Mouse (Mus musculus): ENCODE results near the gene Spen. TPM values are rescaled to one million over a fixed set of nuclear protein-coding genes. Genes with fewer than 3 reads are reported as not detected.

Spen gene
- polyA plus RNA-seq (2011; ENCODE audit: insufficient read depth, insufficient read length, low read depth, missing spikeins): 39.6 and 46.9 TPM in 2 replicates

DNA sequence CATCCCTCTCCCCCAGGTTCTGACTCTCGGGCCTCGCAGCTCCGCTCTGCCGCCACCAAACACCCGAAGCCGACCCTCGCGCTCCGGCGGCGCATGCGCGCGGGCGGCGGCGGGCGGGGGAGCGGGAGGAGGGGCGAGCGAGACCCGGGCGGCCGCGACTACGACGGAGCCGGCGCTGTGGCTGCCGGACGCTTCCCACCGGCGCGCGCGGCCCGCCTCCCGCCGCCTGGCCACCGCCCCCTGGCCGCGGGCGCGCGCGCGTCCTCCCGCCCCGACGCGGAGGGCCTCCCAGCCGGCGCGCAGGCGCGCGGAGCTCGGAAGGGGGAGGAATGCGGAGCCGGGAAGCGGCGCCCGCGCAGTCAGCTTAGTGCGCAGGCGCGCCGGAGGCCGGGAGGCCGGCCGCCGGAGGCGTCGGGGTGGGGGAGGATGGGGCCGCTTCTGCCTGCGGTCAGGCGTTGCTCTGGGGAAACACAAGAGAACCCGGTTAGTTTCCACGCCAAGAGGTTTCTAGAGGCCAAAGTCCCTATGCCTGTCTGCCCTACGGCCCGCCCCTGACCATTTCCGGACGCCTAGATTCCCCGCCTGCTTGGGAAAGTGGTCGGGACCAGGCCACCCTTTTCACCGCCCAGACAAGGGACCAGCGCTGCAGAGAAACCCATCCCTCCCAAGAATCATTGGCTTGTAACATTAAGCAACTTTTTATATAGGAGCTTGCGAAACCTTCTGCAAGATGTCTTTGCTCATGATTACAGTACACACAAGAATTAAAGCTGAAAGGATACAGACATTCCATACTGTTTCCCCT, at the start of gene Spen:
Gene Spen, minus strand, starts transcription at position 190 of the 805 bp plus-strand sequence.
- TF ChIP-seq POLR2A (IDR thresholded peaks at IDR 0.05; ENCODE audit: insufficient read depth, low read length): no peak
- TF ChIP-seq EP300 (IDR thresholded peaks at IDR 0.05; ENCODE audit: insufficient read depth, low read depth, low read length): no peak
- TF ChIP-seq CTCF (IDR thresholded peaks at IDR 0.05; ENCODE audit: low read depth, low read length): no peak
- Histone ChIP-seq H3K27ac (ENCODE audit: insufficient read depth, low read length) (peak within 1 kb of the TSS; percentile 46; the same call in 1 of the 2 replicates), H3K9me3 (replicated peaks; ENCODE audit: control insufficient read depth, insufficient read depth, low read length, poor library complexity, severe bottlenecking) (no peaks in the 10 kb centered on the region), H3K4me1 (ENCODE audit: control insufficient read depth, insufficient read depth, low read length) (no peaks in the 10 kb centered on the region), H3K9ac (ENCODE audit: low read depth, poor library complexity, severe bottlenecking) (peak within 1 kb of the TSS; percentile 92), H3K27me3 (ENCODE audit: control insufficient read depth, insufficient read depth, low read length, poor library complexity, severe bottlenecking) (no peaks in the 10 kb centered on the region), H3K4me3 (ENCODE audit: low read depth, low read length) (peak within 1 kb of the TSS; percentile 91), H3K36me3 (ENCODE audit: control insufficient read depth, insufficient read depth, low read length, poor library complexity, severe bottlenecking) (no peaks in the 10 kb centered on the region)

DNA sequence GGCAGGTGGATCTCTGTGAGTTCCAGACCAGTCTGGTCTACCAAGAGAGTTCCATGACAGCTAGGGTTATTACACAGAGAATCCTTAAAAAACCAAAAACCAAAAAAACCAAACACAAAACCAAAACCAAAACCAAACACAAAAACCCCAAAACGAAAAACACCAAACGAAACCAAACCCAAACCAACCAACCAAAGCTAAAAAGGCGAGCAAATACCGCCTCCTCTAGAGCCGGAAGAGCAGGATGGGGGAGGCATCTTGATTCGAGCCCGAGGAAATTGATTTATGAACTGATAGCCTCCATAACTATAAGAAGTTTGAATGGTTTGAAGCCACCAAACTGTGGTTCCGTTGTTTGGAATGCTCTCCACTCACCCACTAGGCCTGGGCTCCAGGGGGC, 45.5 kb upstream of the Spen start:
- Histone ChIP-seq H3K4me1 (ENCODE audit: control insufficient read depth, insufficient read depth, low read length) (no peaks in the 10 kb centered on the region), H3K36me3 (ENCODE audit: control insufficient read depth, insufficient read depth, low read length, poor library complexity, severe bottlenecking) (peaks cover 63% of the 10 kb centered on the region), H3K27ac (ENCODE audit: insufficient read depth, low read length) (no peak overlapping the region), H3K9me3 (replicated peaks; ENCODE audit: control insufficient read depth, insufficient read depth, low read length, poor library complexity, severe bottlenecking) (no peaks in the 10 kb centered on the region), H3K4me3 (ENCODE audit: low read depth, low read length) (no peak overlapping the region), H3K9ac (ENCODE audit: low read depth, poor library complexity, severe bottlenecking) (no peak overlapping the region), H3K27me3 (ENCODE audit: control insufficient read depth, insufficient read depth, low read length, poor library complexity, severe bottlenecking) (no peaks in the 10 kb centered on the region)
- no peak for TF ChIP-seq CTCF (IDR thresholded peaks at IDR 0.05; ENCODE audit: low read depth, low read length)
- TF ChIP-seq POLR2A (IDR thresholded peaks at IDR 0.05; ENCODE audit: insufficient read depth, low read length): no peak
- TF ChIP-seq EP300 (IDR thresholded peaks at IDR 0.05; ENCODE audit: insufficient read depth, low read depth, low read length): no peak

DNA sequence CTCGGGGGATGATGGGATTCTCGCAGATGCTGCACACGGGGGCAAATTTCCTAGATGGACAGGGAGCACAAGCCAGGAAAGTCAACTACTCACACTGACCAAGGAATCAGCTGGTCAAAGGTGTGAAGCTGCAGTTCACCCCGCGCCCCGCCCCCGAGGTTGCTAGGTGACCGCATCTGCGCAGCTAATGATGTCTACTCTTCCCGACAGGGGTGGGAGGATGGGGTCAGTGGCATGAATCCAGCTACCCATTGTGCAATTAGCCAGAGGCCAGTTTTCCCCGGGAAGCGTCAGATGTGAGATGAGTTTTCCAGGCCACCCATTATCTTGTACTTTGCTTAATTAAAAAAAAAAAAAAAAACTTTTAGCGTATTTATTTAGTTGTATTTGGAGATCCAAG, 42.7 kb upstream of the Spen start:
- no peak for TF ChIP-seq EP300 (IDR thresholded peaks at IDR 0.05; ENCODE audit: insufficient read depth, low read depth, low read length)
- no peak for TF ChIP-seq POLR2A (IDR thresholded peaks at IDR 0.05; ENCODE audit: insufficient read depth, low read length)
- TF ChIP-seq CTCF (IDR thresholded peaks at IDR 0.05; ENCODE audit: low read depth, low read length): no peak
- H3K27me3 ChIP-seq (ENCODE audit: control insufficient read depth, insufficient read depth, low read length, poor library complexity, severe bottlenecking): no peaks in the 10 kb centered on the region
- no peak overlapping the region for H3K9ac ChIP-seq (ENCODE audit: low read depth, poor library complexity, severe bottlenecking)
- no peaks in the 10 kb centered on the region for H3K4me1 ChIP-seq (ENCODE audit: control insufficient read depth, insufficient read depth, low read length)
- H3K27ac ChIP-seq (ENCODE audit: insufficient read depth, low read length): no peak overlapping the region
- no peaks in the 10 kb centered on the region for H3K9me3 ChIP-seq (replicated peaks; ENCODE audit: control insufficient read depth, insufficient read depth, low read length, poor library complexity, severe bottlenecking)
- no peak overlapping the region for H3K4me3 ChIP-seq (ENCODE audit: low read depth, low read length)
- H3K36me3 ChIP-seq (ENCODE audit: control insufficient read depth, insufficient read depth, low read length, poor library complexity, severe bottlenecking): peaks cover 55% of the 10 kb centered on the region

DNA sequence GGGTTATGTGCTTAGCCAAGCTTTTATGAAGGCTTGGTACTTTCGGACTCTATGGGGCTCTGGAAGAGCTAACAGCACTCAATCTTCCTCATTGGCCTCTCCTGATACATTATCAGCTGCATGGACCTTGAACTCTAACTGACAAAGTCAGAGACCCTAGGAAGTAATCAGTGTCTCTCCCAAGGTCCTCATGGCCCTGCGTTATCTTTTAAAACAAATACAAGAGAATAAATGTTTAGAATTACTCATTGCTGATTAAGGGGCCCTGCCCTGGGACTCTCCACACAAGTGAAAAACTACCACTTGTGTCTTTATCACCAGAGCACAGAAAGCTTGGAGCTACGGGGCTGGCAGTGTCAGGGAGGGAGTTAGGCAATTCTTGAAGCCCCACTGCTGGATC, 40.4 kb upstream of the Spen start:
- H3K4me1 ChIP-seq (ENCODE audit: control insufficient read depth, insufficient read depth, low read length): peaks cover under 1% of the 10 kb centered on the region
- H3K27me3 ChIP-seq (ENCODE audit: control insufficient read depth, insufficient read depth, low read length, poor library complexity, severe bottlenecking): no peaks in the 10 kb centered on the region
- no peak overlapping the region for H3K9ac ChIP-seq (ENCODE audit: low read depth, poor library complexity, severe bottlenecking)
- no peak overlapping the region for H3K4me3 ChIP-seq (ENCODE audit: low read depth, low read length)
- H3K9me3 ChIP-seq (replicated peaks; ENCODE audit: control insufficient read depth, insufficient read depth, low read length, poor library complexity, severe bottlenecking): no peaks in the 10 kb centered on the region
- peaks cover 47% of the 10 kb centered on the region for H3K36me3 ChIP-seq (ENCODE audit: control insufficient read depth, insufficient read depth, low read length, poor library complexity, severe bottlenecking)
- H3K27ac ChIP-seq (ENCODE audit: insufficient read depth, low read length): no peak overlapping the region
- no peak for TF ChIP-seq POLR2A (IDR thresholded peaks at IDR 0.05; ENCODE audit: insufficient read depth, low read length)
- TF ChIP-seq EP300 (IDR thresholded peaks at IDR 0.05; ENCODE audit: insufficient read depth, low read depth, low read length): no peak

DNA sequence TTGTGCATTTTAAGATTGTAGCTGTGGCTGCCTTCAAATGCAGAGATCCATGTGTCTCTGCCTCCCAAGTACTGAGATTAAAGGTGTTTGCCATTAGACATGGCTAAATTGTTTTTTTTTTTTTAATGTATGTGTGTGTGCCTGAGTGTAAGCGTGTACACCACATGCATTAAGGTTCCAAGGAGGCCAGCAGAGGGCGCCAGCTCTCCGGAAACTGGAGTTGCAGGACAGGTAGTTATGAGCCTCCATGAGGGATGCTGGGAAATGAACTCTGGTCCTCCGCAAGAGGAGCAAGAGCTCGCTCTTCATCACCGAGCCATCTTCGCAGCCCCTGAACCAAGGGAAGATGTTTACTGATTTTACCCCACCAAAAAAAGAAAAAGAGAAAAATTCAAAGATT, 38.5 kb upstream of the Spen start:
- Histone ChIP-seq H3K4me1 (ENCODE audit: control insufficient read depth, insufficient read depth, low read length) (peaks cover 10% of the 10 kb centered on the region), H3K27me3 (ENCODE audit: control insufficient read depth, insufficient read depth, low read length, poor library complexity, severe bottlenecking) (no peaks in the 10 kb centered on the region), H3K4me3 (ENCODE audit: low read depth, low read length) (no peak overlapping the region), H3K27ac (ENCODE audit: insufficient read depth, low read length) (no peak overlapping the region), H3K9me3 (replicated peaks; ENCODE audit: control insufficient read depth, insufficient read depth, low read length, poor library complexity, severe bottlenecking) (no peaks in the 10 kb centered on the region), H3K9ac (ENCODE audit: low read depth, poor library complexity, severe bottlenecking) (no peak overlapping the region), H3K36me3 (ENCODE audit: control insufficient read depth, insufficient read depth, low read length, poor library complexity, severe bottlenecking) (peaks cover 29% of the 10 kb centered on the region)
- TF ChIP-seq CTCF (IDR thresholded peaks at IDR 0.05; ENCODE audit: low read depth, low read length): peak; percentile 65
- no peak for TF ChIP-seq EP300 (IDR thresholded peaks at IDR 0.05; ENCODE audit: insufficient read depth, low read depth, low read length)

DNA sequence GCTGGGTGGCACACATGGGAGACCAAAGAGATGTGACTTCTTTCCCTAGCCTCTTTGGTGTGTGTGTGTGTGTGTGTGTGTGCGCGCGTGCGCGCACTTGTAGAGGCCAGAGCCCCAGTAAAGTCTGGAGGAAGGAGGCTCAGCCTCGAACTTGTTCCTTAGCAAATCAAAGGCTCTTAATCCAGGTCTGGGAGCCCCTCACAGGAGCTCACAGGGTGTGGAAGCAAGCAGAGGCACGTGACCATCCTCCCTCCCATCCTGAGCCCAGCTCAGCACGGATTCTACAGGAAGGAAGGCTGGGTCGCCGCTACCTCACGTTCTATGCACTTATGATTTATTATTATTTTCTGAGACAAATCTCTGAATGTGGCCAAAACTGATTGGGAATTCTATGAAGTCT, 38.0 kb upstream of the Spen start:
- no peak for TF ChIP-seq EP300 (IDR thresholded peaks at IDR 0.05; ENCODE audit: insufficient read depth, low read depth, low read length)
- TF ChIP-seq POLR2A (IDR thresholded peaks at IDR 0.05; ENCODE audit: insufficient read depth, low read length): no peak
- no peak for TF ChIP-seq CTCF (IDR thresholded peaks at IDR 0.05; ENCODE audit: low read depth, low read length)

More for the DNA sequence above, 38.0 kb upstream of the Spen start:
- peaks cover 25% of the 10 kb centered on the region for H3K36me3 ChIP-seq (ENCODE audit: control insufficient read depth, insufficient read depth, low read length, poor library complexity, severe bottlenecking)
- H3K27ac ChIP-seq (ENCODE audit: insufficient read depth, low read length): no peak overlapping the region
- no peaks in the 10 kb centered on the region for H3K27me3 ChIP-seq (ENCODE audit: control insufficient read depth, insufficient read depth, low read length, poor library complexity, severe bottlenecking)
- H3K9ac ChIP-seq (ENCODE audit: low read depth, poor library complexity, severe bottlenecking): no peak overlapping the region
- H3K4me1 ChIP-seq (ENCODE audit: control insufficient read depth, insufficient read depth, low read length): peaks cover 10% of the 10 kb centered on the region
- H3K9me3 ChIP-seq (replicated peaks; ENCODE audit: control insufficient read depth, insufficient read depth, low read length, poor library complexity, severe bottlenecking): no peaks in the 10 kb centered on the region
- H3K4me3 ChIP-seq (ENCODE audit: low read depth, low read length): no peak overlapping the region
